Mouse (Mus musculus) kidney, adult 2 months (tissue): ENCODE data around the gene Rnpc3. TPM values are rescaled to one million over a fixed set of nuclear protein-coding genes. Genes with fewer than 3 reads are reported as not detected.
"Not testable (repeated sequence)": the region's sequence is repeated elsewhere in the genome, so short reads cannot be mapped to it uniquely, and the experiment has no call there.

Experiments used
- DNase-seq: peaks from one replicate; pipeline ENCODE4 v3.0.0; 2021
- H3K27ac ChIP-seq: fragments of 200-500 bp; 2 replicates; pipeline ENCODE4 v1.5.1; 2012; ENCODE audit warnings: low read depth, low read length, control low read depth, inconsistent platforms; ENCODE audit not compliant: insufficient read depth
- H3K27me3 ChIP-seq: fragments of 200-500 bp; replicated peaks from 2 replicates; pipeline ENCODE4 v1.6.1; 2012; ENCODE audit warnings: mild to moderate bottlenecking, moderate library complexity, low read length, inconsistent platforms; ENCODE audit not compliant: control insufficient read depth, insufficient read depth
- H3K36me3 ChIP-seq: fragments of 200-500 bp; 2 replicates; pipeline ENCODE4 v1.6.1; 2012; ENCODE audit warnings: mild to moderate bottlenecking, moderate library complexity, low read length, inconsistent platforms; ENCODE audit not compliant: control insufficient read depth, insufficient read depth
- H3K4me1 ChIP-seq: fragments of 200-500 bp; 2 replicates; pipeline ENCODE4 v1.6.1; 2011; ENCODE audit warnings: low read length; ENCODE audit not compliant: control insufficient read depth, insufficient read depth
- H3K4me3 ChIP-seq: fragments of 200-500 bp; 2 replicates; pipeline ENCODE4 v1.5.1; 2011; ENCODE audit warnings: mild to moderate bottlenecking, low read depth, low read length, control low read depth; ENCODE audit not compliant: insufficient read depth
- CTCF ChIP-seq: fragments of 200-500 bp; conservative IDR thresholded peaks from 2 replicates; pipeline ENCODE4 v1.5.1; 2011; ENCODE audit warnings: low read depth, mild to moderate bottlenecking, control low read depth, low read length, moderate library complexity, mixed read lengths; ENCODE audit not compliant: insufficient read depth, insufficient read length
- POLR2A ChIP-seq: fragments of 200-500 bp; IDR thresholded peaks from one replicate; pipeline ENCODE4 v1.6.1; 2011; ENCODE audit warnings: low read depth, low read length, control low read depth
- WGBS: fragments of 180-500 bp; shearing (Covaris S2); methylation state at CpG from one replicate; pipeline ENCODE4 v1.1.7; 2018; 5-methylcytosine and 5-hydroxymethylcytosine counted together
- polyA plus RNA-seq: library from polyadenylated mRNA; depleted of rRNA; stranded (reverse); fragments of >200 nt; gene quantifications from 2 replicates; pipeline ENCODE4 v1.2.3, GENCODE M21; 2012; rRNA removed

Gene Rnpc3
- 7.7 and 7.8 TPM in 2 replicates for polyA plus RNA-seq

DNA sequence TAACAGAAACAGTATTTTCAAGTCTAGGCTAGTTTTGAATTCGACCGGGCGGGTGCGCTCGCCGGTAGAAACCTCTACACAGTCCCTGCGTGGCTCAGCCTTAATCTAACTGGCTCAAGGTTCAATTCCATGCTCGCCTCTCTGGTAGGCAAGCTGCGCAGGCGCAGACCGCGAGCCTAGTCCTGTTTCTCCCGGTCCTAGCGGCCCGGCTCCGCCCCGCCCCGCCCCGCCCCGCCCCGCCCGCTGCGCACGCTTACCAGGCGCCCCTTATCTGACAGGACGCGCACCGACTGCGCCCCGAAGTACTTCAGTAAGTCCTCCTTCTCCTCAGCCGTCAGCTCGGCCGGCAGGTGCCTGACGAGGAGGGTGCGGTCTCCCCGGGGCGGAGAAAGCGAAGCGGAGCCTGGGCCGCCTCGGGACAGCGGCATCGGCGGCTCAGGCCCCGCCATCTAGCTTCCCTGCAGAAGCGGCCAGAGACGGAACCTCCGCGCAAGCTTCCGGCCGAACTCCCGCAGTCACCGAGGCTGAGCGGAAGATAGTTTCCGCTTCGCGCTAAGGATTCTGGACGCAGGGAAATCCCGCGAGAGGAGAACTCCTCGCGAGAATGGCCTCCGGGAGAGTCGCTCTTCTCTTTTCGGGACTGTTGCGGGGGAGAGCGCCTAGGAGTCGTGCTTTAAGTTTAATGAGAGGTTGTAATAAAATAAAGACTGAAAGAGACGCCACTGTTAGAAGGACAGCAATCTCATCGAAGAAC, at the start of gene Rnpc3:
Gene Rnpc3, minus strand, starts transcription at position 544 of the 754 bp plus-strand sequence.
- H3K4me3 ChIP-seq = peak within 1 kb of the TSS; percentile 80
- peak within 1 kb of the TSS; percentile 94 for H3K27ac ChIP-seq
- H3K27me3 ChIP-seq = no peaks in the 10 kb centered on the region
- TF ChIP-seq CTCF = no peak
- peak; percentile 45 for TF ChIP-seq POLR2A
- WGBS = under 1% methylated on average over 70 of the region's 70 CpGs
- peaks cover 3% of the 10 kb centered on the region for H3K4me1 ChIP-seq
- H3K36me3 ChIP-seq = no peaks in the 10 kb centered on the region
- DNase-seq = peak; percentile 98

DNA sequence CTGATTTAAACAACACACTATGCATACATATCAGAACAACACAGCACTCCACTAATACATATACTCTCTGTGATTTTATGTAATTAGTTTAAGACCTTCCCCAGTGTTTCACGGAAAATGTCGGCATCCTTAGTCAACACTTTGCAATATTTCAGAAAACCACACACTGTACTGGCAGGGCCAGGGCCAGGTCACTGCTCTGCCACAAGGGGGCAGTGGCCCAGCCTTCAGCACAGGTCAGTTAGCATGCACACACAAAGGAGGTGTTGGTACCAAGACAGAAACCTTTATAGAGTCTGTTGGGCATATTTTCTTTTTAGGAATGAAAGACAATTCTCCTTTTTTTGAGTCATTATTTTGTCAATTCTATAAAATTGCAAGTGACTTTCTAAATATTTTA, 27.0 kb upstream of the Rnpc3 start:
- H3K27ac ChIP-seq = no peak overlapping the region
- H3K27me3 ChIP-seq = no peaks in the 10 kb centered on the region
- WGBS = 51% methylated on average over 2 of the region's 2 CpGs
- no peak for DNase-seq
- TF ChIP-seq POLR2A = no peak
- TF ChIP-seq CTCF = peak; percentile 65
- no peaks in the 10 kb centered on the region for H3K4me1 ChIP-seq
- no peak overlapping the region for H3K4me3 ChIP-seq
- H3K36me3 ChIP-seq = no peaks in the 10 kb centered on the region

- TF ChIP-seq CTCF = no peak
- no peak for TF ChIP-seq POLR2A
- Histone ChIP-seq H3K4me1 (no peaks in the 10 kb centered on the region), H3K4me3 (no peak overlapping the region), H3K27me3 (no peaks in the 10 kb centered on the region), H3K36me3 (no peaks in the 10 kb centered on the region), H3K27ac (no peak overlapping the region)
- 81% methylated on average over 3 of the region's 3 CpGs for WGBS
- DNase-seq = no peak
These were observed 24.4 kb upstream of the Rnpc3 start for GRCm38 (mm10) chr3:113654335-113654734.

GRCm38 (mm10) chr3:113651386-113651785, 21.4 kb upstream of the Rnpc3 start:
- H3K4me1 ChIP-seq, H3K27me3 ChIP-seq, H3K27ac ChIP-seq, H3K36me3 ChIP-seq, DNase-seq, H3K4me3 ChIP-seq: not testable (repeated sequence)
- WGBS = 44% methylated on average over 3 of the region's 3 CpGs

DNA sequence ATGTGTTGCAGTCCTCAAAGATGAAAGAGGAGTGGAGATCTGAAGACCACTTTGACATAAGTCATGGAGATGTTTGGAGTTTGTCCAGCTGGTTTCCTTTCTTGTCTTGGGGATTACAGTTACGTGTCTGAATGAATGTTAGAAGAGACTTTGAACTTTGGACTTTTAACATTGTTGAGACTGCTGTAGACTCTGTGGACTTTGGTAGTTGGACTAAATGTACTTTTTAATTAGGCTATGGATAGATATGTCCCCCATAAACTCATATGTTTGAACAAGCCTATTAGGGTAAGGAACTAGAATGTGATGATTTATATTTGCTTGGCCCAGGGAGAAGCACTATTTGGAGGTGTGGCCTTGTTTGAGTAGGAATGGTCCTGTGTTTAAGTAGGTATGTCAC, 9.6 kb upstream of the Rnpc3 start:
- no peaks in the 10 kb centered on the region for H3K36me3 ChIP-seq
- no peaks in the 10 kb centered on the region for H3K4me1 ChIP-seq
- DNase-seq = peak; percentile 17
- H3K27me3 ChIP-seq = no peaks in the 10 kb centered on the region; the same call in 1 of the 2 replicates
- 53% methylated on average over 1 of the region's 1 CpGs for WGBS
- no peak overlapping the region for H3K4me3 ChIP-seq
- TF ChIP-seq POLR2A (no peak), CTCF (no peak)
- no peak overlapping the region for H3K27ac ChIP-seq

GRCm38 (mm10) chr3:113634220-113634619, 4.3 kb upstream of the Rnpc3 start:
- H3K4me1 ChIP-seq = peaks cover 3% of the 10 kb centered on the region
- H3K4me3 ChIP-seq = no peak overlapping the region
- H3K27ac ChIP-seq = no peak overlapping the region
- H3K27me3 ChIP-seq = no peaks in the 10 kb centered on the region; the same call in 1 of the 2 replicates
- DNase-seq = no peak
- TF ChIP-seq CTCF (no peak), POLR2A (no peak)
- H3K36me3 ChIP-seq = no peaks in the 10 kb centered on the region

- peaks cover 3% of the 10 kb centered on the region for H3K4me1 ChIP-seq
- H3K27me3 ChIP-seq = no peaks in the 10 kb centered on the region
- H3K27ac ChIP-seq = no peak overlapping the region
- no peak overlapping the region for H3K4me3 ChIP-seq
- no peaks in the 10 kb centered on the region for H3K36me3 ChIP-seq
- TF ChIP-seq POLR2A (no peak), CTCF (no peak)
- DNase-seq = no peak
These were observed 1.7 kb upstream of the Rnpc3 start for GRCm38 (mm10) chr3:113631611-113632010.
